ENCODE assay signal across 48 mouse cellular contexts in the genomic region with DNA sequence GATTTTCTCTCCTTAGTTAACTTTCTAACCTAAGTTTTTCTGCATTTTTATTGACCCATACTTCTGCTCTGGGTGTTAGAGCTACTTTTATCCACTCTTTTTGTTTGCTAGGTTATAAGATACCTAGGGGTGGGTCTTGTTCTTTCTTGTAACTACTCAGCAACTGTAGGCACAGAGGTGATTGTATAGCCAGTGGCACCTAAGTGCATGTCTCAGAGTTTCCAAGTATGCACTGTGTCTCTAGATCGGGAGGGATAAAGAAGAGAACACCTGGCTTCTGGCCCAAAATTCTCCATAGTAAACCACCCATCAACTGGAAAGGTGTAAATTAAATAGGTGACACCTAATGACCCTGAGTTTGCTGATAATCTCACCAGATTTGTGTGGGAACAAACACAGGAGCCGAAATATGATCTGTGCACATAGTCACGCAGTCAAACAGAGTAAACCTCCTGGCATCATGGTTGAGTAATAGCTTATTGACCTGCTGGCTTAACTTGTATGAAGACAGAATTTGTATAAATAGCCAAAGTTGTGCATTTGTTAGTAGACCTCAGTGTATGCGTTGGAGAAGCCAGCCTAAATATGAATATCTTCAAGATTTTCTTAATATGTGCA. TPM values are rescaled to one million over a fixed set of nuclear protein-coding genes. Genes with fewer than 3 reads are reported as not detected.
"Had no signal": no experiment of that assay in that cellular context is flagged by ENCODE, and none has a peak within 500 bp of the region (broad histone marks: within the 10 kb centered on the region; RNA-seq: fewer than 3 reads in every experiment).

A gene (plus strand): TSS at position 568 of the 618 bp plus-strand sequence.

- DNase-seq: heart, postnatal 10 days; heart, postnatal 14 days; heart, postnatal 36 days; heart, postnatal 4 days; kidney, adult 11 months; kidney, adult 18-20 months; kidney, adult 2 months; kidney, adult 8-10 months; kidney, adult 9 months; kidney, postnatal 10 days; kidney, postnatal 14 days; kidney, postnatal 25 days; kidney, postnatal 36 days; kidney, postnatal 4 days; layer of hippocampus, adult 9-11 months; layer of hippocampus, postnatal 36 days had no signal

- H3K9ac ChIP-seq: heart, embryonic 12.5 days; heart, embryonic 13.5 days; heart, embryonic 15.5 days; hindbrain, embryonic 12.5 days; hindbrain, embryonic 13.5 days; hindbrain, embryonic 14.5 days; hindbrain, embryonic 15.5 days; intestine, embryonic 15.5 days; kidney, embryonic 15.5 days had no signal

- H3K4me2 ChIP-seq: heart, embryonic 11.5 days; heart, embryonic 12.5 days; heart, embryonic 13.5 days; heart, embryonic 15.5 days; hindbrain, embryonic 12.5 days; hindbrain, embryonic 13.5 days; hindbrain, embryonic 14.5 days; hindbrain, embryonic 15.5 days; intestine, embryonic 15.5 days; kidney, embryonic 15.5 days had no signal

- H3K36me3 ChIP-seq: heart, embryonic 10.5 days; heart, embryonic 12.5 days; heart, embryonic 13.5 days; heart, embryonic 15.5 days; hindbrain, embryonic 10.5 days; hindbrain, embryonic 12.5 days; hindbrain, embryonic 13.5 days; hindbrain, embryonic 15.5 days; intestine, embryonic 15.5 days; kidney, embryonic 15.5 days had no signal

- ATAC-seq: hindbrain, embryonic 16.5 days; hindbrain, postnatal 0 days; inflammation-experienced regulatory T-cells, adult 6 months; intestine, embryonic 15.5 days; intestine, embryonic 16.5 days; intestine, postnatal 0 days had no signal

- H3K27me3 ChIP-seq: heart, embryonic 12.5 days; heart, embryonic 13.5 days; heart, embryonic 15.5 days; hindbrain, embryonic 12.5 days; hindbrain, embryonic 13.5 days; hindbrain, embryonic 15.5 days; intestine, embryonic 15.5 days; kidney, embryonic 15.5 days had no signal

- H3K4me3 ChIP-seq: heart, embryonic 10.5 days; heart, embryonic 12.5 days; heart, embryonic 13.5 days; heart, embryonic 15.5 days; hindbrain, embryonic 10.5 days; hindbrain, embryonic 12.5 days; hindbrain, embryonic 13.5 days; hindbrain, embryonic 15.5 days; intestine, embryonic 15.5 days; kidney, embryonic 15.5 days had no signal

- H3K9me3 ChIP-seq: heart, embryonic 10.5 days; heart, embryonic 12.5 days; heart, embryonic 13.5 days; heart, embryonic 15.5 days; hindbrain, embryonic 10.5 days; hindbrain, embryonic 12.5 days; hindbrain, embryonic 13.5 days; hindbrain, embryonic 15.5 days; intestine, embryonic 15.5 days; kidney, embryonic 15.5 days had no signal

- H3K27ac ChIP-seq: heart, embryonic 10.5 days; heart, embryonic 13.5 days; heart, embryonic 15.5 days; hindbrain, embryonic 10.5 days; hindbrain, embryonic 12.5 days; hindbrain, embryonic 13.5 days; hindbrain, embryonic 14.5 days; hindbrain, embryonic 15.5 days; hindbrain, postnatal 0 days; intestine, embryonic 15.5 days; kidney, embryonic 15.5 days; kidney, postnatal 0 days; layer of hippocampus, adult 2 months had no signal

- H3K4me1 ChIP-seq: heart, embryonic 10.5 days; heart, embryonic 12.5 days; heart, embryonic 13.5 days; heart, embryonic 15.5 days; hindbrain, embryonic 10.5 days; hindbrain, embryonic 12.5 days; hindbrain, embryonic 13.5 days; hindbrain, embryonic 15.5 days; intestine, embryonic 15.5 days; kidney, embryonic 15.5 days had no signal

RNA-seq across cellular contexts. Expression of the gene that starts here (rescaled TPM):
- total RNA-seq: heart, postnatal 10 days; heart, postnatal 14 days; heart, postnatal 25 days; heart, postnatal 36 days; heart, postnatal 4 days; hematopoietic stem cell, adult 5-6 weeks; hindbrain, postnatal 0 days; layer of hippocampus, adult 18-20 months; layer of hippocampus, adult 2 months; layer of hippocampus, adult 8-10 months; layer of hippocampus, postnatal 10 days; layer of hippocampus, postnatal 14 days; layer of hippocampus, postnatal 25 days; layer of hippocampus, postnatal 36 days; left cerebral cortex, adult 18-20 months had no signal
- polyA plus RNA-seq: heart, embryonic 11.5 days; heart, embryonic 12.5 days; heart, embryonic 13.5 days; heart, embryonic 14.5 days; heart, embryonic 15.5 days; heart, postnatal 0 days; hindbrain, embryonic 10.5 days; hindbrain, embryonic 11.5 days; hindbrain, embryonic 12.5 days; hindbrain, embryonic 13.5 days; hindbrain, embryonic 14.5 days; hindbrain, embryonic 15.5 days; hindbrain, embryonic 16.5 days; hindbrain, postnatal 0 days; inflammation-experienced regulatory T-cells, adult 6 months; kidney, adult 2 months; kidney, embryonic 14.5 days; kidney, embryonic 15.5 days; kidney, embryonic 16.5 days; kidney, postnatal 0 days had no signal
